Mouse (Mus musculus): ENCODE data around the gene Ncan. TPM values are rescaled to one million over a fixed set of nuclear protein-coding genes. Genes with fewer than 3 reads are reported as not detected.

Ncan gene
- polyA plus RNA-seq, 1 experiment from 2014 or later = 193 TPM

GRCm38 (mm10) chr8:70147678-70148607 is 27.3 kb upstream of the Ncan start:
- H3K4me1 ChIP-seq (replicated peaks) = peaks cover 8% of the 10 kb centered on the region; the same call in 1 of the 2 replicates
- H3K4me2 ChIP-seq = no peak overlapping the region
- H3K27ac ChIP-seq (replicated peaks) = no peak overlapping the region
- 0 out of 2 replicates have a peak, but pooled peaks cover 2% of the 10 kb centered on the region for H3K27me3 ChIP-seq
- WGBS = 86% methylated on average over 7 of the region's 7 CpGs
- no peak for ATAC-seq (ENCODE audit: low FRiP score, low read depth)
- H3K4me3 ChIP-seq = no peak overlapping the region
- H3K36me3 ChIP-seq = peaks cover 33% of the 10 kb centered on the region
- H3K9ac ChIP-seq = no peak overlapping the region
- no peaks in the 10 kb centered on the region for H3K9me3 ChIP-seq

GRCm38 (mm10) chr8:70139981-70140380 is 19.3 kb upstream of the Ncan start:
- Histone ChIP-seq H3K27me3 (no peaks in the 10 kb centered on the region), H3K4me3 (peak overlapping the region; percentile 82), H3K27ac (replicated peaks) (peak overlapping the region; percentile 87), H3K9ac (peak overlapping the region; percentile 85), H3K4me2 (peak overlapping the region; percentile 74), H3K9me3 (no peaks in the 10 kb centered on the region), H3K4me1 (replicated peaks) (peaks cover 26% of the 10 kb centered on the region), H3K36me3 (peaks cover 32% of the 10 kb centered on the region)
- no peak for ATAC-seq (ENCODE audit: low FRiP score, low read depth)
- WGBS = 13% methylated on average over 9 of the region's 9 CpGs

- H3K4me3 ChIP-seq = peak within 1 kb of the TSS; percentile 82
- H3K27ac ChIP-seq (replicated peaks) = peak within 1 kb of the TSS; percentile 87
- WGBS = under 1% methylated on average over 46 of the region's 46 CpGs
- ATAC-seq (ENCODE audit: low FRiP score, low read depth) = peak; percentile 96
- H3K9me3 ChIP-seq = no peaks in the 10 kb centered on the region
- H3K36me3 ChIP-seq = peaks cover 33% of the 10 kb centered on the region
- H3K9ac ChIP-seq = peak within 1 kb of the TSS; percentile 85
- H3K4me1 ChIP-seq (replicated peaks) = peaks cover 26% of the 10 kb centered on the region
- H3K27me3 ChIP-seq = no peaks in the 10 kb centered on the region
- peak within 1 kb of the TSS; percentile 74 for H3K4me2 ChIP-seq
Measured at GRCm38 (mm10) chr8:70139026-70139857, 18.6 kb upstream of the Ncan start, which contains the start of the genes Rfxank, Borcs8 and Mef2b. Rfxank (minus strand) TSS chr8:70139154. Borcs8 (plus strand) TSS chr8:70139499. Mef2b (plus strand) TSS chr8:70139711.

- 81% methylated on average over 4 of the region's 4 CpGs for WGBS
- Histone ChIP-seq H3K9ac (no peak overlapping the region), H3K9me3 (no peaks in the 10 kb centered on the region), H3K27ac (replicated peaks) (no peak overlapping the region), H3K36me3 (peaks cover 34% of the 10 kb centered on the region), H3K27me3 (no peaks in the 10 kb centered on the region), H3K4me2 (peak overlapping the region; percentile 74), H3K4me3 (peak overlapping the region; percentile 82), H3K4me1 (replicated peaks) (peaks cover 26% of the 10 kb centered on the region)
- ATAC-seq (ENCODE audit: low FRiP score, low read depth) = no peak
Measured at GRCm38 (mm10) chr8:70137890-70138289, 17.2 kb upstream of the Ncan start.

GRCm38 (mm10) chr8:70136591-70136990 is 15.9 kb upstream of the Ncan start:
- no peaks in the 10 kb centered on the region for H3K9me3 ChIP-seq
- no peak overlapping the region for H3K4me3 ChIP-seq
- no peak overlapping the region for H3K27ac ChIP-seq (replicated peaks)
- H3K36me3 ChIP-seq = peaks cover 24% of the 10 kb centered on the region
- no peaks in the 10 kb centered on the region for H3K27me3 ChIP-seq
- peaks cover 34% of the 10 kb centered on the region for H3K4me1 ChIP-seq (replicated peaks)
- no peak overlapping the region for H3K4me2 ChIP-seq
- no peak for ATAC-seq (ENCODE audit: low FRiP score, low read depth)
- H3K9ac ChIP-seq = no peak overlapping the region
- WGBS = 85% methylated on average over 4 of the region's 4 CpGs

- WGBS = 95% methylated on average over 9 of the region's 9 CpGs
- Histone ChIP-seq H3K9ac (no peak overlapping the region), H3K4me1 (replicated peaks) (peaks cover 29% of the 10 kb centered on the region), H3K36me3 (peaks cover 24% of the 10 kb centered on the region), H3K4me2 (no peak overlapping the region), H3K4me3 (no peak overlapping the region), H3K27me3 (no peaks in the 10 kb centered on the region), H3K27ac (replicated peaks) (no peak overlapping the region), H3K9me3 (no peaks in the 10 kb centered on the region)
- no peak for ATAC-seq (ENCODE audit: low FRiP score, low read depth)
Measured at GRCm38 (mm10) chr8:70134931-70135330, 14.3 kb upstream of the Ncan start.

- ATAC-seq (ENCODE audit: low FRiP score, low read depth) = no peak
- WGBS = 94% methylated on average over 5 of the region's 5 CpGs
- Histone ChIP-seq H3K27me3 (no peaks in the 10 kb centered on the region), H3K9me3 (no peaks in the 10 kb centered on the region), H3K36me3 (peaks cover 24% of the 10 kb centered on the region), H3K27ac (replicated peaks) (no peak overlapping the region), H3K4me3 (no peak overlapping the region), H3K4me2 (no peak overlapping the region), H3K9ac (no peak overlapping the region), H3K4me1 (replicated peaks) (peaks cover 28% of the 10 kb centered on the region)
Measured at GRCm38 (mm10) chr8:70134086-70134485, 13.4 kb upstream of the Ncan start.

GRCm38 (mm10) chr8:70131166-70131883 is 10.7 kb upstream of the Ncan start, which contains the start of gene Nr2c2ap:
Nr2c2ap (plus strand) TSS chr8:70131333.
- no peaks in the 10 kb centered on the region for H3K9me3 ChIP-seq
- under 1% methylated on average over 37 of the region's 37 CpGs for WGBS
- peak within 1 kb of the TSS; percentile 74 for H3K4me2 ChIP-seq
- peaks cover 20% of the 10 kb centered on the region for H3K4me1 ChIP-seq (replicated peaks)
- H3K4me3 ChIP-seq = peak within 1 kb of the TSS; percentile 63
- H3K27ac ChIP-seq (replicated peaks) = peak within 1 kb of the TSS; percentile 74
- peak; percentile 82 for ATAC-seq (ENCODE audit: low FRiP score, low read depth)
- H3K27me3 ChIP-seq = no peaks in the 10 kb centered on the region
- H3K9ac ChIP-seq = peak within 1 kb of the TSS; percentile 47
- peaks cover 24% of the 10 kb centered on the region for H3K36me3 ChIP-seq

GRCm38 (mm10) chr8:70130066-70130465 is 9.4 kb upstream of the Ncan start:
- peaks cover 20% of the 10 kb centered on the region for H3K4me1 ChIP-seq (replicated peaks)
- ATAC-seq (ENCODE audit: low FRiP score, low read depth) = no peak
- H3K27ac ChIP-seq (replicated peaks) = peak overlapping the region; percentile 74
- no peaks in the 10 kb centered on the region for H3K9me3 ChIP-seq
- 81% methylated on average over 3 of the region's 3 CpGs for WGBS
- no peak overlapping the region for H3K9ac ChIP-seq
- peaks cover 17% of the 10 kb centered on the region for H3K36me3 ChIP-seq
- no peak overlapping the region for H3K4me2 ChIP-seq
- H3K4me3 ChIP-seq = no peak overlapping the region
- H3K27me3 ChIP-seq = no peaks in the 10 kb centered on the region

- H3K27ac ChIP-seq (replicated peaks) = peak overlapping the region; percentile 74
- no peaks in the 10 kb centered on the region for H3K27me3 ChIP-seq
- no peaks in the 10 kb centered on the region for H3K9me3 ChIP-seq
- H3K36me3 ChIP-seq = peaks cover 10% of the 10 kb centered on the region
- 58% methylated on average over 9 of the region's 9 CpGs for WGBS
- H3K9ac ChIP-seq = no peak overlapping the region
- peaks cover 20% of the 10 kb centered on the region for H3K4me1 ChIP-seq (replicated peaks)
- no peak overlapping the region for H3K4me3 ChIP-seq
- peak; percentile 74 for ATAC-seq (ENCODE audit: low FRiP score, low read depth)
- H3K4me2 ChIP-seq = no peak overlapping the region
Measured at GRCm38 (mm10) chr8:70129309-70129952, 8.8 kb upstream of the Ncan start.

- H3K9ac ChIP-seq = no peak overlapping the region
- peak overlapping the region; percentile 74 for H3K27ac ChIP-seq (replicated peaks)
- peaks cover 20% of the 10 kb centered on the region for H3K4me1 ChIP-seq (replicated peaks)
- H3K36me3 ChIP-seq = peaks cover 6% of the 10 kb centered on the region; the same call in 1 of the 2 replicates
- ATAC-seq (ENCODE audit: low FRiP score, low read depth) = no peak
- no peaks in the 10 kb centered on the region for H3K9me3 ChIP-seq
- no peaks in the 10 kb centered on the region for H3K27me3 ChIP-seq
- no peak overlapping the region for H3K4me3 ChIP-seq
- H3K4me2 ChIP-seq = no peak overlapping the region
- WGBS = 65% methylated on average over 3 of the region's 3 CpGs
Measured at GRCm38 (mm10) chr8:70128435-70128834, 7.8 kb upstream of the Ncan start.
